Mouse (Mus musculus): ENCODE data around the gene Tmem262.
"Not testable (repeated sequence)": the region's sequence is repeated elsewhere in the genome, so short reads cannot be mapped to it uniquely, and the experiment has no call there.

Gene Tmem262

DNA sequence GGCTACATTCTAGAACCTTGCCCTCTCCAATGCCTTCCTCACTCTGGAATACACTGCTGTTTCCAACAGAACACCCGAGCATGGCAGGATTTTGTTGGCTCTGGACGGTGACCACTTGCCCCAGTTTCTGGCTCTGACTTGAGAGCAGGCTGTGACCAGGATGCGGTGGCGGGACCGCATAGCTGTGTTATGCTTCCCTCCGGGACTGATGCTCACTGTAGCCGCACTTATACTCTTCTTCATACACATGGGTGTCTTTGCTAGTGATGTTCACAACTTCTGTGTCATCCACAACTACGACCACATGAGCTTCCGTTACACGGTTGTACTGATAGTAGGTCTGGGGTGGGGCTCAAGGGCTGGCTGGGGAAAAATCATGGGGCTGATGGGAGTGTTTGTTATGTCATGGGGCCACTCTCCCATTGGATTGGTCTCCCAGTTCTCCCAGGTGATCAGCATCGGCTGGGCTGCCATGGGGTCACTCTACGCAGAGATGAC is at the start of gene Tmem262:
TSS of gene Tmem262 (plus strand) at position 51 of the 498 bp plus-strand sequence.
- no peak for DNase-seq (ENCODE audit: low read depth, low spot score)

GRCm38 (mm10) chr19:6030520-6031280 is 49.1 kb upstream of the Tmem262 start:
- DNase-seq (ENCODE audit: low read depth, low spot score) = no peak

DNA sequence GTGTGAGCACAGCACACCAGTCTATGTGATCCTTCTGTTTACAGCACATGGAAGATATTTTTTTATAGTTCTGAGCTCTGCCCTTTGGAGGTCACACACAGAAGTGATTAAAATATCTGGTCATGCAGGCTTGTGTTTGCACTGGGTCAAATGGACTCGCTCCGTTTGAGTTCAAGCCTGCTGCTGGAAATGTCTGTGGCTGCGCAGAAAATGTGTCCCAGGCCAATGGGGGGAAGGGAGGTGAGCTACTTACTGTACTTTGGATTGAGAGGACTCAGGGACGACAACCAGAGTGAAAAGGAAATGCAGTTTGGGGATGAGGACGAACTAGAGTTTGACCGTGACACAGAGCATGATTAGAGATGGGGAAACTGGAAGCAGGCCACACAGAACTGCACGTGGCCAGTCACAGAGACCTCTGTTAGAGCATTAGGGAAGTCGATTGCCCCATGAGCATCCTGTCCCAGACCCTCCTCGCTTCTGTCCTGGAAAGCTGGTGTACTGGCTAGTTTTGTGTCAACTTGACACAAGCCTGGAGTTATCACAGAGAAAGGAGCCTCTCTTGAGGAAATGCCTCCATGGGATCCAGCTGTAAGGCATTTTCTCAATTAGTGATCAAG is 43.8 kb upstream of the Tmem262 start:
- no peak for DNase-seq (ENCODE audit: low read depth, low spot score)

- DNase-seq (ENCODE audit: low read depth, low spot score) = no peak
Measured at GRCm38 (mm10) chr19:6037695-6038094, 42.1 kb upstream of the Tmem262 start.

DNA sequence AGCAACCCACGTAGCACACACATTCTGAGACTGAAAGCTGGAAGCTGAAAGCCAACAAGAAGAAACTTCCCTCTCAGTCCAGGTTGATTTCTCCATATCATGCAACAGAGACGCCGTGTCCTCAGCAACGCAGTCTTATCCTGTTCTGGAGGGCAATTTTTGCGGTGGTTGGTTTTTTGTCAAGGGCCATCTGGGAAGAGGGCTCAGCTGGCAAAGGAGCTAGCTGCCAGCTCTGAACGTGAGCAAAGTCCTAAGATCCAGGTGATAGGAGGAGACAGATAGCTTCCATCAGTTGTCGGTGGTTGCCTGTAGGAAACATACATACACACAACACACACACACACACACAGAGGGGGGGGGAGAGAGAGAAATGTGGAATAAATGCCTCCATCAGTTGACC is 41.5 kb upstream of the Tmem262 start:
- no peak for DNase-seq (ENCODE audit: low read depth, low spot score)

GRCm38 (mm10) chr19:6040002-6040401 is 39.8 kb upstream of the Tmem262 start:
- no peak for DNase-seq (ENCODE audit: low read depth, low spot score)

DNA sequence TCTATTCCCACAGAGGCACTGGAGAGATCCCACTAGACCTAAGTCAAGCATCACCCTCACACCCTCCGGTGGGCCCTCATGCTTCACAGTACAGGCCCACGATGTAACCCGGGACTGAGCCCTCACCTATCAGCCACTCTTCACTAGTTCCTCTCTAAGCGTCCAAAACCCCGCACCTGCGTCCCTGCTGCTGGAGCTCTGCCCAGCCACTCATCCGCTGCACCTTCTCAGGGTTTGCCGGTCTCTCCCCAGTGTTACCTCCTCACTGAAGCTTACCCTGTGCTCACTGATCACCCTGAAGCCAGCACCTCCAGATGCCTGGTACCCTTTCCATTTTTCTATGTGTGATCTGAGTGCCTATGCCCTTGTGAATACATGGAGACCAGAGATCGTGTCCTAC is 37.5 kb upstream of the Tmem262 start:
- DNase-seq (ENCODE audit: low read depth, low spot score) = no peak

DNA sequence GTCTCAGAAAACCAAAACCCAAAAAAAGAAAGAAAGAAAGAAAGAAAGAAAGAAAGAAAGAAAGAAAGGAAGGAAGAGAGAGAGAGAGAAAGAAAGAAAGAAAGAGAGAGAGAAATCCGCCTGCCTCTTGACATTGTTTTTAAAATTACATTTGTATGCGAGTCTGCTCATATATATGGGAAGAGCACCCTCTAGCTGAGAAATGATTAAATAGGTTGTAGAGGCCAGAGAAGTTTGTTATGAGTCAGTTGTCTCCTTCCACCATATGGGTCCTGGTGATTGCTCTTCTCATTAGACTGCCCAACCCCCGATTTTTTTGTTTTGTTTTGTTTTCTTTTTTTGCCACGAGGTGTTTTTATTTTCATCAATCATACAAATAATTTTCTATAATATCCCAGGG is 35.7 kb upstream of the Tmem262 start:
- DNase-seq (ENCODE audit: low read depth, low spot score) = not testable (repeated sequence)

- no peak for DNase-seq (ENCODE audit: low read depth, low spot score)
Measured at GRCm38 (mm10) chr19:6045366-6046293, 34.2 kb upstream of the Tmem262 start.

DNA sequence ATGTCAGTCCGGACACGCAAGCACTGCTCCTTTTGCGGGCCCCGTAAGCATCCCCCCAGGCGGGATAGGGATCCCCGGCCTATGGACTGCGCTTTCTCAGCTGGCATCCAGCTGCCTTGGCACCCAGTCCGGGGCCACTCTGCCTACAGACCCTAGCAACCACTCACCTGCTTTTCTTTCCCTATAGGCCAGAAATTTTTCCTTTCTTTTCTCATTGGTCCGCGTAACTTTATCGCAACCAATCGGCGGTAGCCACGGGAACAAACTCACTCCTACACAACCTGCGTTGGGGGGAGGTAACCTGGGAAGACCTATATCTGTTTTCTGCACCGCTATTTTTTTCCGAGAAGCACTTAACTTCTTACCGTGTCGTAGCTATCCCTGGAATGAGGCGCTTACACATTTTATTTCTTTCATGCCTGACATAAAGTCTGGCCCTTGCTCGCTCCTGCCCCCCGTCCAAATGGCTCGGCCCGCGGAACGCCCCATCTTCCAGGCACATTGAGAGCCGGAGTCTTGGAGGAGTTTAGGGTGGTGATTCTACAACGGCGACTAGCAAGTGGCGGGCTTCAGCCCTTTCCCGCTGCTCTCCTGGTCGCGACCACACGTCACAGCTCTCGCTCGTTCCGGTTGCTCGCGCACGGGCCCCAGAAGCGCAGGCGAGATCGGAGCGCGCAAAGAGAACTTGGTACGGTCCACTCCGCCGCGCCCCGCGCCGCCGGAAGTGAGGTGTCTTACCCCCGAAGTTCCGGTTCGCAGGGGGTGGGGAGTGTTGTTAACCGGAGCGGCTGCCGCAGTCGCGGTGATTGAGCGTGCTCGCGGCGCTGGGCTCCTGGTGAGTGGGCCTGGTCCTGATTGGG is 33.3 kb upstream of the Tmem262 start, which contains the start of gene Syvn1:
TSS of gene Syvn1 (plus strand) at position 283 of the 860 bp plus-strand sequence.
- DNase-seq (ENCODE audit: low read depth, low spot score) = peak; percentile 93

DNA sequence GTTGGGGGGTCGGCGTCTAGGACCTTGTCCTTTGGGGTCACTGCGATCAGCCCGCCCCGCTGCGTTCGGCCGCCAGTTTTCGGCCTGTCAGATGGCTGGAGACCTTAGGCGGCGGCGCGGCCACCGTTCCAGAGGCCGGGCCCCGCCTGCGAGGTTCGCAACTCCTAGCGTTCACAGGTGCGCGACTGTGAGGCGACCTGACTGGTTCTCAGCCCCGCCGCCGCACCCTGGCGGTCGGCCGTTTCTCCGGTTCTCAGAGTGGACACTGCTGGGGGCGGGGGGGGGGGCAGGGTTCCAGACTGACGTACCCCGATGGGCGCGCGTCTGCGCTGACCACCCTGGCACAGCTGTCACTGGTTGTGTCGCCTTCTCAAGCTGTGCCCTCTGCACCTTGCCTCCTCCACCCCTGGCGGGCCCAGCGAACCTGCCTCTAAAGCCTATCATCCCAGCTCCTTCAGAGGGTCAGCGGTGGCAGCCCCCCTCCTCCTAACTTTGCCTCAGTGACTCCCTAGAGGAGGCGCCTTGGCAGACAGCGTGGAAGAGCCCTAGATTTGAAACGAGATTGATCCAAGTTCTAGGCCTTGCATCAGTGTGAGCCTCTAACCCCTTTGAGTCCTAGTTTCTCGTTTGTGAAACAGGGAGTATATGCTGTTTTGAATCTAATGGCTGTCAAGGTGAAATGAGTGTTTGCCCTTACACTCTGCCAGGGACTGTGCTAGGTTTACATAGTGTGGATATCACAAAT is 32.5 kb upstream of the Tmem262 start:
- no peak for DNase-seq (ENCODE audit: low read depth, low spot score)

GRCm38 (mm10) chr19:6047899-6048166 is 32.0 kb upstream of the Tmem262 start:
- no peak for DNase-seq (ENCODE audit: low read depth, low spot score)

- no peak for DNase-seq (ENCODE audit: low read depth, low spot score)
Measured at GRCm38 (mm10) chr19:6048681-6049410, 31.0 kb upstream of the Tmem262 start.

DNA sequence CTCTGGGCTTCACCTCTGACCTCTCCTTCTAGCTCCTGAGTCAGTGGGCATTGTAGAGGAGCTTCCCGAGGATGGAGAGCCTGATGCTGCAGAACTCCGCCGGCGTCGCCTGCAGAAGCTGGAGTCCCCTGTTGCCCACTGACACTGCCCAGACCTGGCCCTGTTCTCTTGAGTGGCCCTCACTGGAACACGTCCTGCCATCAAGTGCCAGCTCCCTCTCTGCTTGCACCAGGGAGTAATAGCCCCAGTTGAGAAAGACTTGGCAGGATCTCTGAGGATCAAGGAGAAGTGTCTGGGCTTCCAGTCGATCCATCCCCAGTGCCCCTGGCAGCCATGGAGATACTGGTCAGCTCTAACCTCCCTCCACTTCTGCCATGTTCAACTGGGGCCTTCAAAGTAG is 27.3 kb upstream of the Tmem262 start:
- DNase-seq (ENCODE audit: low read depth, low spot score) = no peak

DNA sequence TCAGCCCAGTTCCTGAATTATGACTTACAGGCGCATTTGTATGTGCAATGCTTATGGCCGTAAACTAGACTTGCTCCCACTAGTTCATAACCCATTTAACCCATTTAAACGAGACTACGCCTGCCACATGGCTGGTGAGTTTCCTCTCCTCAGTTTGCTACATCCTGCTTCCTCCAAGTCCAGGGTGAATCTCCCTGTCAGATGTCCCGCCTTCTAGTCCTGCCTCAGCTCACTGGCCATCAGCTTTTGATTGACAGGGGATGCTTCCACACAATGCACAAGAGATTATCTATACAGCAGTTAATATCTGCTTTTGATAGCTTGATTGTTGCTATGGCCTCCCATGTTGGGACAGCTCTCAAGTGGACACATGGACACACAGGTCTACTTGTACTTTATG is 25.5 kb upstream of the Tmem262 start:
- DNase-seq (ENCODE audit: low read depth, low spot score) = no peak

DNA sequence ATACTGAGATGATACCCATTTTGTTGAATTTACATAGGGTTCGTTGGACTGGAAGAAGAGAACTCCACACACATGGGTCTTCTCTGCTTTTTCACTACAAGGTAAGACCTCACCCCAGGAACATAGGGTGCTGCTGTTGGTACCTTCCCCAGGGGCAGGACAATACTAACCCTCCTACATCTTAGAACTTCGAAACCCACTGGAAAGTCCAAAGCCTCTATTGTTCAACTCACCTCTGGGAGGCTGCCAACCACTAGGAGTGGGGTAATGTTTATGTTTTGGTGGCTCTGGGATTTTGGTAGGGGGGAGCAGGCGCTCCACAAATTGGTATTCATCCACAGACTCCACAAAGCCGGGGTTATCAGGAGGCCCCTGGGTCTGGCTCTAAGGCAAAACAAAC is 23.1 kb upstream of the Tmem262 start:
- DNase-seq (ENCODE audit: low read depth, low spot score) = no peak

GRCm38 (mm10) chr19:6057313-6058096 is 22.3 kb upstream of the Tmem262 start, which contains the start of the genes Mrpl49 and Fau:
Gene Mrpl49, minus strand, starts transcription at chr19:6057785.
Gene Fau, plus strand, starts transcription at chr19:6057844.
- DNase-seq (ENCODE audit: low read depth, low spot score) = peak; percentile 95

GRCm38 (mm10) chr19:6058513-6058912 is 21.3 kb upstream of the Tmem262 start:
- no peak for DNase-seq (ENCODE audit: low read depth, low spot score)

- DNase-seq (ENCODE audit: low read depth, low spot score) = no peak
Measured at GRCm38 (mm10) chr19:6058966-6059365, 20.9 kb upstream of the Tmem262 start.
